Mouse (Mus musculus) liver, embryonic 13.5 days (tissue): ENCODE data around the gene Cdkal1. TPM values are rescaled to one million over a fixed set of nuclear protein-coding genes. Genes with fewer than 3 reads are reported as not detected.

Source experiments
- ATAC-seq: fragments of 200-750 bp; cut with Nextera tagmentation; 2 replicates; pipeline ENCODE4 v1.8.0; 2017; ENCODE audit warnings: low read depth, mild to moderate bottlenecking, moderate number of reproducible peaks, moderate library complexity
- DNase-seq: peaks from one replicate; pipeline ENCODE4 v3.0.0; 2022
- H3K27ac ChIP-seq: fragments of 300-500 bp; sonication (generic); 2 replicates; pipeline ENCODE4 v1.5.1; 2015; ENCODE audit warnings: moderate library complexity, mild to moderate bottlenecking, inconsistent platforms
- H3K27me3 ChIP-seq: fragments of 300-500 bp; sonication (generic); 2 replicates; pipeline ENCODE4 v1.6.1; 2015; ENCODE audit warnings: mild to moderate bottlenecking, inconsistent platforms
- H3K36me3 ChIP-seq: fragments of 300-500 bp; sonication (generic); 2 replicates; pipeline ENCODE4 v1.6.1; 2015; ENCODE audit warnings: mild to moderate bottlenecking, inconsistent platforms
- H3K4me1 ChIP-seq: fragments of 300-500 bp; sonication (generic); replicated peaks from 2 replicates; pipeline ENCODE4 v1.6.1; 2015; ENCODE audit warnings: inconsistent platforms
- H3K4me2 ChIP-seq: fragments of 300-500 bp; sonication (generic); 2 replicates; pipeline ENCODE4 v1.6.1; 2015; ENCODE audit warnings: inconsistent platforms, mild to moderate bottlenecking, moderate library complexity
- H3K4me3 ChIP-seq: fragments of 300-500 bp; sonication (generic); replicated peaks from 2 replicates; pipeline ENCODE4 v1.5.1; 2015; ENCODE audit warnings: mild to moderate bottlenecking, inconsistent platforms
- H3K9ac ChIP-seq: fragments of 300-500 bp; sonication (generic); 2 replicates; pipeline ENCODE4 v1.6.1; 2015; ENCODE audit warnings: mild to moderate bottlenecking, inconsistent platforms
- H3K9me3 ChIP-seq: fragments of 300-500 bp; sonication (generic); replicated peaks from 2 replicates; pipeline ENCODE4 v1.6.1; 2016; ENCODE audit warnings: inconsistent platforms
- WGBS: fragments of 180-500 bp; shearing (Covaris S2); methylation state at CpG from one replicate; pipeline ENCODE4 v1.1.7; 2015; ENCODE audit not compliant: insufficient replicate concordance; 5-methylcytosine and 5-hydroxymethylcytosine counted together
- polyA plus RNA-seq: library from polyadenylated mRNA; unstranded; fragments of >200 nt; fragmentation: Nextera tagmentation; extraction: Ambion mirVana; gene quantifications from 2 replicates; pipeline ENCODE4 v1.2.1, GENCODE M21; 2015

Cdkal1 gene
- polyA plus RNA-seq, 1 experiment from 2014 or later, result 10.0 TPM

GRCm38 (mm10) chr13:29765296-29765695 lies 90.2 kb downstream of the Cdkal1 start:
- peaks cover 11% of the 10 kb centered on the region; the same call in 1 of the 2 replicates for H3K4me1 ChIP-seq
- no peak overlapping the region for H3K27ac ChIP-seq
- WGBS, result 77% methylated on average over 3 of the region's 3 CpGs
- no peaks in the 10 kb centered on the region for H3K9me3 ChIP-seq
- no peaks in the 10 kb centered on the region for H3K36me3 ChIP-seq
- H3K4me2 ChIP-seq, result no peak overlapping the region
- DNase-seq (no peak), ATAC-seq (no peak)
- no peak overlapping the region for H3K9ac ChIP-seq
- no peaks in the 10 kb centered on the region for H3K27me3 ChIP-seq
- H3K4me3 ChIP-seq, result no peak overlapping the region

- no peak overlapping the region for H3K4me3 ChIP-seq
- no peaks in the 10 kb centered on the region for H3K36me3 ChIP-seq
- H3K9ac ChIP-seq, result no peak overlapping the region
- H3K27me3 ChIP-seq, result no peaks in the 10 kb centered on the region
- no peak for ATAC-seq
- H3K4me2 ChIP-seq, result no peak overlapping the region
- DNase-seq, result no peak
- H3K9me3 ChIP-seq, result no peaks in the 10 kb centered on the region
- H3K27ac ChIP-seq, result no peak overlapping the region
- 65% methylated on average over 5 of the region's 5 CpGs for WGBS
- H3K4me1 ChIP-seq, result peaks cover 18% of the 10 kb centered on the region
Measured at GRCm38 (mm10) chr13:29759691-29760467, 95.6 kb downstream of the Cdkal1 start.

GRCm38 (mm10) chr13:29756052-29756451 lies 99.4 kb downstream of the Cdkal1 start:
- WGBS, result 10% methylated on average over 3 of the region's 3 CpGs
- Histone ChIP-seq H3K4me2 (peak overlapping the region; percentile 41), H3K36me3 (no peaks in the 10 kb centered on the region), H3K27ac (no peak overlapping the region), H3K4me1 (peaks cover 18% of the 10 kb centered on the region), H3K9me3 (no peaks in the 10 kb centered on the region), H3K27me3 (no peaks in the 10 kb centered on the region), H3K9ac (0 out of 2 replicates have a peak overlapping the region, but pooled peaks have one; percentile 37), H3K4me3 (peak overlapping the region; percentile 18; the same call in 1 of the 2 replicates)
- peak; percentile 3 for DNase-seq
- peak; percentile 80 for ATAC-seq

- no peak for DNase-seq
- no peak overlapping the region for H3K27ac ChIP-seq
- no peak overlapping the region for H3K4me2 ChIP-seq
- no peak overlapping the region for H3K9ac ChIP-seq
- no peak overlapping the region for H3K4me3 ChIP-seq
- no peak for ATAC-seq
- H3K4me1 ChIP-seq, result peaks cover 11% of the 10 kb centered on the region
- H3K9me3 ChIP-seq, result no peaks in the 10 kb centered on the region
- 73% methylated on average over 3 of the region's 3 CpGs for WGBS
- H3K27me3 ChIP-seq, result no peaks in the 10 kb centered on the region
- H3K36me3 ChIP-seq, result no peaks in the 10 kb centered on the region
Measured at GRCm38 (mm10) chr13:29753254-29753653, 102.2 kb downstream of the Cdkal1 start.

- ATAC-seq (no peak), DNase-seq (no peak)
- H3K4me3 ChIP-seq, result no peak overlapping the region
- no peaks in the 10 kb centered on the region for H3K27me3 ChIP-seq
- 74% methylated on average over 6 of the region's 6 CpGs for WGBS
- peaks cover 11% of the 10 kb centered on the region for H3K4me1 ChIP-seq
- no peak overlapping the region for H3K27ac ChIP-seq
- H3K36me3 ChIP-seq, result no peaks in the 10 kb centered on the region
- no peak overlapping the region for H3K9ac ChIP-seq
- H3K9me3 ChIP-seq, result no peaks in the 10 kb centered on the region
- no peak overlapping the region for H3K4me2 ChIP-seq
Measured at GRCm38 (mm10) chr13:29752061-29752460, 103.4 kb downstream of the Cdkal1 start.

- Histone ChIP-seq H3K9ac (no peak overlapping the region), H3K27ac (no peak overlapping the region), H3K36me3 (no peaks in the 10 kb centered on the region), H3K27me3 (no peaks in the 10 kb centered on the region), H3K9me3 (no peaks in the 10 kb centered on the region), H3K4me1 (peaks cover 11% of the 10 kb centered on the region), H3K4me3 (no peak overlapping the region), H3K4me2 (no peak overlapping the region)
- WGBS, result 81% methylated on average over 5 of the region's 5 CpGs
- ATAC-seq (no peak), DNase-seq (no peak)
Measured at GRCm38 (mm10) chr13:29751201-29751600, 104.3 kb downstream of the Cdkal1 start.

GRCm38 (mm10) chr13:29747347-29747647 lies 108.2 kb downstream of the Cdkal1 start:
- no peak overlapping the region for H3K27ac ChIP-seq
- 83% methylated on average over 3 of the region's 3 CpGs for WGBS
- no peak for ATAC-seq
- no peaks in the 10 kb centered on the region for H3K36me3 ChIP-seq
- no peak overlapping the region for H3K4me2 ChIP-seq
- H3K27me3 ChIP-seq, result no peaks in the 10 kb centered on the region
- DNase-seq, result no peak
- H3K9me3 ChIP-seq, result no peaks in the 10 kb centered on the region
- H3K9ac ChIP-seq, result no peak overlapping the region
- no peak overlapping the region for H3K4me3 ChIP-seq
- peaks cover 4% of the 10 kb centered on the region; the same call in 1 of the 2 replicates for H3K4me1 ChIP-seq

GRCm38 (mm10) chr13:29746501-29747346 lies 108.8 kb downstream of the Cdkal1 start:
- H3K4me1 ChIP-seq, result peaks cover 4% of the 10 kb centered on the region; the same call in 1 of the 2 replicates
- DNase-seq, result no peak
- WGBS, result 58% methylated on average over 9 of the region's 9 CpGs

GRCm38 (mm10) chr13:29745073-29745472 lies 110.4 kb downstream of the Cdkal1 start:
- peaks cover 4% of the 10 kb centered on the region; the same call in 1 of the 2 replicates for H3K4me1 ChIP-seq
- no peaks in the 10 kb centered on the region for H3K9me3 ChIP-seq
- no peak overlapping the region for H3K4me3 ChIP-seq
- H3K9ac ChIP-seq, result no peak overlapping the region
- no peaks in the 10 kb centered on the region for H3K36me3 ChIP-seq
- no peak overlapping the region for H3K27ac ChIP-seq
- no peaks in the 10 kb centered on the region for H3K27me3 ChIP-seq
- WGBS, result 71% methylated on average over 2 of the region's 2 CpGs
- no peak overlapping the region for H3K4me2 ChIP-seq
- ATAC-seq (no peak), DNase-seq (no peak)

More at GRCm38 (mm10) chr13:29746501-29747346, 108.8 kb downstream of the Cdkal1 start:
- H3K9me3 ChIP-seq, result no peaks in the 10 kb centered on the region
- no peak overlapping the region for H3K4me3 ChIP-seq
- H3K9ac ChIP-seq, result no peak overlapping the region
- H3K27me3 ChIP-seq, result no peaks in the 10 kb centered on the region
- H3K4me2 ChIP-seq, result no peak overlapping the region
- no peak overlapping the region for H3K27ac ChIP-seq
- H3K36me3 ChIP-seq, result no peaks in the 10 kb centered on the region
- no peak for ATAC-seq

- DNase-seq, result no peak
- no peaks in the 10 kb centered on the region for H3K36me3 ChIP-seq
- H3K4me1 ChIP-seq, result peaks cover 4% of the 10 kb centered on the region; the same call in 1 of the 2 replicates
- no peak overlapping the region for H3K4me2 ChIP-seq
- WGBS, result 61% methylated on average over 3 of the region's 3 CpGs
- no peak overlapping the region for H3K4me3 ChIP-seq
- no peak overlapping the region for H3K27ac ChIP-seq
- H3K27me3 ChIP-seq, result no peaks in the 10 kb centered on the region
- H3K9ac ChIP-seq, result no peak overlapping the region
- no peak for ATAC-seq
- H3K9me3 ChIP-seq, result no peaks in the 10 kb centered on the region
Measured at GRCm38 (mm10) chr13:29744188-29744587, 111.3 kb downstream of the Cdkal1 start.

GRCm38 (mm10) chr13:29743761-29744160 lies 111.7 kb downstream of the Cdkal1 start:
- no peak for DNase-seq
- 59% methylated on average over 4 of the region's 4 CpGs for WGBS
- no peak overlapping the region for H3K9ac ChIP-seq
- no peaks in the 10 kb centered on the region for H3K36me3 ChIP-seq
- ATAC-seq, result no peak
- H3K27ac ChIP-seq, result no peak overlapping the region
- no peaks in the 10 kb centered on the region for H3K27me3 ChIP-seq
- H3K4me3 ChIP-seq, result no peak overlapping the region
- H3K9me3 ChIP-seq, result no peaks in the 10 kb centered on the region
- peaks cover 4% of the 10 kb centered on the region; the same call in 1 of the 2 replicates for H3K4me1 ChIP-seq
- no peak overlapping the region for H3K4me2 ChIP-seq
